Mouse (Mus musculus) mouse embryonic stem cell (cell line): ENCODE results near the gene Gm42420.

Experiments
- in situ Hi-C, 2 experiments: fragments of 300-500 bp; cut with MboI; formaldehyde crosslinking; loops; 1 replicate in 1 of 2; 3 replicates in 1 of 2; pipeline ENCODE4 v1.14.3; 2019 to 2020; ENCODE audit warnings: low sequenced_read_pairs in 2 of 2, low pct_unique_long_range_greater_than_20kb in 1 of 2, mixed read lengths in 1 of 2; ENCODE audit not compliant: unreplicated experiment in 1 of 2

Gm42420 gene

DNA sequence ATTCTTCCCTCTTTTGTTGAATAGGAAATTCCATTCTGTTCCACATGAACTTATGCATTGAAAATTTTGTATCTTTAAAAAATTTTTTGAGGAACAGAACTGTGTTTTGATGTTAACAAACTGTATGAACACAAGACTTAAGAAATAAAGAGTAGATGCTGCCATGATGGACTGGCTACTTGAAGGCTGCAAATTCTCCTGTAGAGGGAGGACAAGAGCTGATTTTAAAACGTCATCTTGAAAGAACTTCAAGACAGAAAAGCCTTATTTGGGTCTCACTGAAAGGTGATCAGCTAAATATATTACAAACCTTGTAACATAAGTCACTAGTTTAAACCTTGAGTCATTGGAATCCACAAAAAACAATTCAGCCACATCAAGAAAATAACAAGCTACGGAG, 24.7 kb downstream of the Gm42420 start:
- in situ Hi-C loops: no loop called here

DNA sequence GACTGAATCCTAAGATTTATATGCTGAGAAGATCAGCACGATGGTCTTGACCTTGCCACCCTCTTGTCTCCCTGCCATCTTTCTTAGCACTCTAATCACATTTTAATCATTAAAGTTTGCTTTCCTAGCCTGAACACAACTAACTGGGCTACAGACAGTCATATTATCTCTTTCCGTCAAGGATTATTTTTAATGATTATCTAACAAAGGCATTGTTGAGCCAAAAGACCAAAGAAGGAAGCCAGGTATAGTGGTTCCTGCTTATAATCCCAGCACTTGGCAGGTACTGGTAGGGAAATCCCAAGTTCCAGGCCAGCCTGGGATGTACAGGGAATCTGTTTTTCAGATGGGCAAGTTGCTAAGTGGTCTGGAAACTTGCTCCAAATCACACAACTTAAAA, 25.7 kb downstream of the Gm42420 start:
- in situ Hi-C loops: no loop called here
